Mouse (Mus musculus) spleen, postnatal 10 days (tissue): ENCODE data around the gene Ramac.

Source experiments
- DNase-seq, 2 experiments: peaks; one replicate each; pipeline ENCODE4 v3.0.0; 2021 to 2022; ENCODE audit warnings: low spot score in 2 of 2

Ramac gene

GRCm38 (mm10) chr7:81777667-81778218 is 15.0 kb downstream of the Ramac start:
- DNase-seq: no peak

- peak in 1 of 2 experiments; percentile 32 for DNase-seq
Observed at GRCm38 (mm10) chr7:81788536-81788935, 25.8 kb downstream of the Ramac start.

- peak; percentile 75 to 90 for DNase-seq
Observed at GRCm38 (mm10) chr7:81789095-81789757, 26.5 kb downstream of the Ramac start, which contains the start of gene 3110040N11Rik. Gene 3110040N11Rik (minus strand): TSS chr7:81789478.

- no peak for DNase-seq
Observed at GRCm38 (mm10) chr7:81806067-81806466, 43.3 kb downstream of the Ramac start.
